Mouse (Mus musculus): ENCODE measurements around the gene Sec22b. TPM values are rescaled to one million over a fixed set of nuclear protein-coding genes. Genes with fewer than 3 reads are reported as not detected.

Sec22b gene
- polyA plus RNA-seq, 1 experiment, result 4.3 TPM

DNA sequence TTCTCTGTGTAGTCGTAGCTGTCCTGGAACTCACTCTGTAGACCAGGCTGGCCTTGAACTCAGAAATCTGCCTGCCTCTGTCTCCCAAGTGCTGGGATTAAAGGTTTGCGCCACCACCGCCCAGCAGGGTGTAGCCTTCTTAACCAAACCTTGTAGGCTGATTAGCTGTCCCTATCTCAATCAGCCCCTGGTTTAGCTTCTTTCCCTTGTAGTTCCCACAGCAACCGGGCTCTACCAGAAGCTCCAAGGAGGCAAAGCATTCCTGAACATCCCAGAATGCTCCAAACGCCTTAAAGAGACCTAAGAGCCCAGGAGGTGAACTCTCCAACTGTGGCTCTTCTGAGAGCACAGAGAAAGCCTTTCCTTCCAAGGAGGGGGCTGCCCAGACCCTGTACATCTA, 32.3 kb upstream of the Sec22b start:
- no peak for TF ChIP-seq TAL1 (IDR thresholded peaks at IDR 0.05; ENCODE audit: low read length)
- no peak for TF ChIP-seq GATA1 (IDR thresholded peaks at IDR 0.05; ENCODE audit: low read length)

DNA sequence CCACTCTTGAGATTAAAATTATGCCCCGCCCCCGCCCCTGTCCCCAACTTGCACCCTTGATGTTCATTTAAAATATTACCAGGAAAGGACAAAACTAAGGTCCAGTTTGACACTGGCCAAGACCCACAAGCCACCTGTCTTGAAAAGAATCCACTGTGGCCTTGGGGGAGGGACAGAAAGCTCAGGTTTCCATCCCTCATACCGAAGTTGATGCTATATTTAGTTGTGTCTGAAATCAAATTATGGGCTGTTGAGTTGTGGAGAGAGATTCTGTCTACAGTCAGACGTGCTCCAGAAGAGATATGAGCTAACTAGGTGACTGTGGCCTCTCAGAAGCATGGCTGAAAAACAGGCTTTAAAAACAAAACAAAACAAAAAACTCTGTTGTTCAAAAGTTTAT, 31.3 kb upstream of the Sec22b start:
- H3K4me1 ChIP-seq (ENCODE audit: control insufficient read depth), result peaks cover 7% of the 10 kb centered on the region
- peaks cover 28% of the 10 kb centered on the region for H3K27me3 ChIP-seq (ENCODE audit: control insufficient read depth)
- no peaks in the 10 kb centered on the region for H3K36me3 ChIP-seq (ENCODE audit: control insufficient read depth)
- no peaks in the 10 kb centered on the region for H3K9me3 ChIP-seq (ENCODE audit: control insufficient read depth, low read length)
- TF ChIP-seq GATA1 (IDR thresholded peaks at IDR 0.05; ENCODE audit: low read length) (no peak), TAL1 (IDR thresholded peaks at IDR 0.05; ENCODE audit: low read length) (no peak)
- H3K4me3 ChIP-seq (replicated peaks), result no peak overlapping the region

More for the DNA sequence above, 32.3 kb upstream of the Sec22b start:
- peaks cover 7% of the 10 kb centered on the region for H3K4me1 ChIP-seq (ENCODE audit: control insufficient read depth)
- H3K4me3 ChIP-seq (replicated peaks), result no peak overlapping the region
- no peaks in the 10 kb centered on the region for H3K36me3 ChIP-seq (ENCODE audit: control insufficient read depth)
- no peaks in the 10 kb centered on the region for H3K9me3 ChIP-seq (ENCODE audit: control insufficient read depth, low read length)
- H3K27me3 ChIP-seq (ENCODE audit: control insufficient read depth), result peaks cover 28% of the 10 kb centered on the region

DNA sequence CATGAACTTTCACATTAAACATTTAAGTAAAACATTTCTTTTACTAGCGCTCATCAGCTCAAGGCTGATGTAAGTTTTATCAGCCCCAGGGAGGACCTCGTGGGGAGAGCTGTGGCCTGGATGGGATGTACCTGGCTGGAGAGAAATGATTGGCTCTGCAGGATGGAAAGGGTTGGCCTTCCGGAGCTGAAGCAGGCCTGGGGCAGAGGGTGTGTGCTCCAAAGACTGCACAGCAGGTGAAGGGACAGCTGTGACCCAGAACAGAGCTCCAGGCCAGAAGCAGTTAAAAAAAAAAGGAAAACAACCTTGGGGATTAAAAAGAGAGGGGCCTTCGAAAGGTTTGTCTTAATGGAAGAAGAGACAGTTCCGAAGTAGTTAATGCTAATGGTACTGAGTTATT, 26.2 kb upstream of the Sec22b start:
- H3K27me3 ChIP-seq (ENCODE audit: control insufficient read depth), result peaks cover 2% of the 10 kb centered on the region; the same call in 1 of the 2 replicates
- TF ChIP-seq GATA1 (IDR thresholded peaks at IDR 0.05; ENCODE audit: low read length), result no peak
- TF ChIP-seq TAL1 (IDR thresholded peaks at IDR 0.05; ENCODE audit: low read length), result no peak
- no peak overlapping the region for H3K4me3 ChIP-seq (replicated peaks)

DNA sequence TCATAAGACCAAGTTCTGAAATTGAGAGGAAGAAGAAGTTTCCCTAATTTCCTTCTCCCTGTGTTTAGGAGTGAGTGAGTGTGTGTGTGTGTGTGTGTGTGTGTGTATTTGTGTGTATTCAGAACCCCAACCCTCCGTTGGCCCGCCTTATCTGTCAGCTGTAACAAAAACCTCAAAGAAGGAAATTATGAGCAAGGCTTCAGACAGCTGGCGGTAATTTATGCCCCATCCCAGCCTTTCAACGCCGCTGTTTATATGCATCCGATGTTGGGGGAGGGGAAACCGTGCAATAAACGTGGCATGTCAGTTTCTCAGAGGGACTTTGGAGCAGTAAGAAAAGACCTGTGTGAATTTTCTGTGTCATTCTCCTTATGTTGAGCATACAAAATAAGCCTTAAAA, 24.7 kb upstream of the Sec22b start:
- no peak for TF ChIP-seq TAL1 (IDR thresholded peaks at IDR 0.05; ENCODE audit: low read length)
- no peak for TF ChIP-seq GATA1 (IDR thresholded peaks at IDR 0.05; ENCODE audit: low read length)
- H3K9me3 ChIP-seq (ENCODE audit: control insufficient read depth, low read length), result no peaks in the 10 kb centered on the region

More for the DNA sequence above, 26.2 kb upstream of the Sec22b start:
- H3K36me3 ChIP-seq (ENCODE audit: control insufficient read depth), result no peaks in the 10 kb centered on the region
- H3K4me1 ChIP-seq (ENCODE audit: control insufficient read depth), result no peaks in the 10 kb centered on the region
- no peaks in the 10 kb centered on the region for H3K9me3 ChIP-seq (ENCODE audit: control insufficient read depth, low read length)

DNA sequence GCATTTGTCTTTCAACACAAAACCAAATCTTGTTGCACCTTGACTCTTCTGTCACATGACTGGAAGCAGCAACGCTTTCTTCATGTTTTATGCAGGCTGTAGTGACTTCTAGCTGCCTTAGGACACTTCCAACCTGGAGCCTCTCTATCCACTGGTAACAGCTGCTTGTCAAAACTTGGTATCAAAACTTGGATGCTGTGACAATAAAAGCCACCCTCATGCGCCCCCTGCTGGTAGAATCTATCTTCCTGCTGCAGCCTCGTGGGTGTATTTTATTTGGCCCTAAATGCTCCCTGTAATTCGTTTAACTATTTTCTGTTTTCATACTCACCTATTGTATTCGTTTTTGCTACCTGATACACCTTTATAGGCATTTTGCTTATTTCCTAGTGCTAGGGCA, 21.8 kb upstream of the Sec22b start:
- H3K36me3 ChIP-seq (ENCODE audit: control insufficient read depth), result no peaks in the 10 kb centered on the region
- no peaks in the 10 kb centered on the region for H3K4me1 ChIP-seq (ENCODE audit: control insufficient read depth)
- TF ChIP-seq TAL1 (IDR thresholded peaks at IDR 0.05; ENCODE audit: low read length), result no peak
- no peaks in the 10 kb centered on the region for H3K27me3 ChIP-seq (ENCODE audit: control insufficient read depth)
- H3K4me3 ChIP-seq (replicated peaks), result no peak overlapping the region
- no peaks in the 10 kb centered on the region for H3K9me3 ChIP-seq (ENCODE audit: control insufficient read depth, low read length)

More for the DNA sequence above, 24.7 kb upstream of the Sec22b start:
- no peaks in the 10 kb centered on the region for H3K36me3 ChIP-seq (ENCODE audit: control insufficient read depth)
- no peak overlapping the region for H3K4me3 ChIP-seq (replicated peaks)
- H3K27me3 ChIP-seq (ENCODE audit: control insufficient read depth), result no peaks in the 10 kb centered on the region
- H3K4me1 ChIP-seq (ENCODE audit: control insufficient read depth), result no peaks in the 10 kb centered on the region

DNA sequence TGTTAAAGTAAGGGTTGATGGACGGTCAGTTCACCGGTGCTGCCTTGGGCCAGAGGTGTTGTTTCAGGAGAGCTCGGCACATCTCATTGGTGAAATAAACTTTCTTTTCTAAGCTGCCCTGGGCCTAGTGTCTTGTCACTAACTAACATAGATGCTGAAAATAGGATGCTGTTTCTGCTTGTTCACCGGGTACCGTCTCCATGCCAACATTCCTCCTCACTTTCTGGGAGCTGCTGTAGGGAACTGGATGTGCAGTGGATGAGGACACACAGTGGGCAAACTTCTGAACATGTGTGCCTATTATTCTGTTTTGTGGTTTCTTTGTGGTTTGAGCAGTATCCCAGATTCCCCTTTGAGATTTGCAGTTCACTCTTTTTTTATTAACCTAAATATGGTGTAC, 19.4 kb upstream of the Sec22b start:
- no peak for TF ChIP-seq TAL1 (IDR thresholded peaks at IDR 0.05; ENCODE audit: low read length)
- TF ChIP-seq GATA1 (IDR thresholded peaks at IDR 0.05; ENCODE audit: low read length), result no peak
- no peaks in the 10 kb centered on the region for H3K27me3 ChIP-seq (ENCODE audit: control insufficient read depth)
- H3K4me3 ChIP-seq (replicated peaks), result no peak overlapping the region
- H3K36me3 ChIP-seq (ENCODE audit: control insufficient read depth), result no peaks in the 10 kb centered on the region
- H3K4me1 ChIP-seq (ENCODE audit: control insufficient read depth), result no peaks in the 10 kb centered on the region
- no peaks in the 10 kb centered on the region for H3K9me3 ChIP-seq (ENCODE audit: control insufficient read depth, low read length)

DNA sequence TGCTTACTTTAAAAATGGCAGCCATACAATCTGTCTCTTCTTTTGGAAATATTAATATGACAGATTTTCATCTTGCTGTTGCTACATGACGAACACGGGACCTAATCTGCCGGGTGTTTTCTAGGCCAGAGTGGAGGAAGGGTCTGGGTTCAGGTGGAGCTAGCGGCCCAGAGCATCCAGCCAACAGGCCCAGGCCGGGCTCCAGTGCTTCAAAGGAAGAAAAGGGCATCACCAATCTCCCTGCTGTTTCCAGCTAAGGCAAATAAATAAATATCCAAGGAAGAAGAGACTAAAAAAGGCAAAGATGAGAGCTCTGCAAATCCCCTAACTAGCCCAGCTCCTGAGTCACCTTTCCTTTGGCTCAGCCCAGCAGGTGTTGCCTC, 13.2 kb upstream of the Sec22b start:
- Histone ChIP-seq H3K4me3 (replicated peaks) (no peak overlapping the region), H3K4me1 (ENCODE audit: control insufficient read depth) (no peaks in the 10 kb centered on the region), H3K27me3 (ENCODE audit: control insufficient read depth) (peaks cover 30% of the 10 kb centered on the region), H3K9me3 (ENCODE audit: control insufficient read depth, low read length) (peaks cover 2% of the 10 kb centered on the region; the same call in 1 of the 2 replicates), H3K36me3 (ENCODE audit: control insufficient read depth) (no peaks in the 10 kb centered on the region)
- TF ChIP-seq GATA1 (IDR thresholded peaks at IDR 0.05; ENCODE audit: low read length), result no peak
- TF ChIP-seq TAL1 (IDR thresholded peaks at IDR 0.05; ENCODE audit: low read length), result no peak

DNA sequence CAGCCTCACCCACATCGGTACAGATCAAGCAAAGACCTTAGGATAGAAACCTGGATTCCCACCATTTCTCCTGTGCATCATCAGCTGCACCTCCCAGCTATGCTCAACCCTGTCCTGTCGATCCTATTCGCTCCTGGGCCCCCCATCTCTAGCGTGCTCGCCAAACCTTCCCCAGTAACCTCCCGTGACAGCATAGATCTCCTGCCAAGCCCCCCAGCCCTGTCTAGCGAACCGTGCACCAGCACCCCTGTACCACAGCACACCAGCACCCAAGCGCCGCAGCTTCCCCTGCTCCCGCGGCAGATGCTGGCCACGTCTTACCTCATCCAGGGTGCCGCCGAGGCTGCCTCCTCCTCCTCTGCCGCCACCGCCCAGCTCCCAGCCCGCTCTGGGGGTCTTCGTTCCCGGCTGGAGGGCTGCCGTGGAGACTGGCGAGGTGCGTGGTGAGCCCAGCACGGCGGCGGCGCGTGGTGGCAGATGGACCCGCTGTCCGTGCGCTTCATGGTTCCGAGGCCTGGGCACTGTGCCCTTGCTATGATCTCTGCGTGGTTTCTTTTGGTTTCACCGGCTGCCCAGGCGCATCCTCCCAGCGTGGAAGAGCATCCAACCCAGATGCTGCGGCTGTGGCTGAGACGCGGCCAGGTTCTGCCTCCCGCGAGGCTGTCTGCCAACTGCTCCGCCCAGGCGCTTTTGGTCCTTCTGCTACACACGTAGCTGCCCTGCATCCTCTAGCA, 12.7 kb upstream of the Sec22b start, which contains the start of gene Pde4dip:
Gene Pde4dip, minus strand, starts transcription at position 540 of the 734 bp plus-strand sequence.
- Histone ChIP-seq H3K4me1 (ENCODE audit: control insufficient read depth) (no peaks in the 10 kb centered on the region), H3K4me3 (replicated peaks) (no peak within 1 kb of the TSS), H3K27me3 (ENCODE audit: control insufficient read depth) (peaks cover 30% of the 10 kb centered on the region), H3K36me3 (ENCODE audit: control insufficient read depth) (no peaks in the 10 kb centered on the region), H3K9me3 (ENCODE audit: control insufficient read depth, low read length) (peaks cover 2% of the 10 kb centered on the region; the same call in 1 of the 2 replicates)
- TF ChIP-seq TAL1 (IDR thresholded peaks at IDR 0.05; ENCODE audit: low read length) (no peak), GATA1 (IDR thresholded peaks at IDR 0.05; ENCODE audit: low read length) (no peak)

DNA sequence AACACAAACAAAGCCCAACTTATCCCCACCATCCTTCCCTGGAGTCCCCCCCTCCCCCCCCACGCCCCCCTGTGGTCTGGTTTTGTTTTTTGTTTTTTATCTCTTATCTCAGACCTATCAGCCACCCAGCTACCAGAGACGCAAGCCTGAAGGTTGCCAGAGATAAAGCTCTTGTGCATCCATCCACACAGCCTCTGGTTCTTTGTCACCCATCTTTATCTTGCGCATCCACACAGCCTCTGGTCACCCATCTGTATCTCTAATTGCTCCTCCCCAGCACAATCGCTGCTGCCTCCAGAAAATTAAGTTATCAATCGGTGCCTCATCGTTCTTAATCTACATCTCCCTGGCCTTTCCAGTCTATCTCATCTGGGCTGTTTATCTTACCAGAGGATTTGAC, 10.8 kb upstream of the Sec22b start:
- Histone ChIP-seq H3K4me3 (replicated peaks) (no peak overlapping the region), H3K27me3 (ENCODE audit: control insufficient read depth) (peaks cover 30% of the 10 kb centered on the region), H3K4me1 (ENCODE audit: control insufficient read depth) (no peaks in the 10 kb centered on the region), H3K36me3 (ENCODE audit: control insufficient read depth) (no peaks in the 10 kb centered on the region), H3K9me3 (ENCODE audit: control insufficient read depth, low read length) (peaks cover 2% of the 10 kb centered on the region; the same call in 1 of the 2 replicates)
- TF ChIP-seq TAL1 (IDR thresholded peaks at IDR 0.05; ENCODE audit: low read length), result no peak
- TF ChIP-seq GATA1 (IDR thresholded peaks at IDR 0.05; ENCODE audit: low read length), result no peak
